Mouse (Mus musculus) intestine, embryonic 14.5 days (tissue): Measurements from ENCODE around the gene Gm13090. TPM values are rescaled to one million over a fixed set of nuclear protein-coding genes. Genes with fewer than 3 reads are reported as not detected.

ENCODE experiments used
- ATAC-seq: fragments of 200-750 bp; cut with Nextera tagmentation; replicated peaks from 2 replicates; pipeline ENCODE4 v1.8.0; 2017; ENCODE audit warnings: low read depth, moderate number of reproducible peaks, moderate TSS enrichment, moderate library complexity; ENCODE audit not compliant: low FRiP score, low TSS enrichment
- DNase-seq: peaks from one replicate; pipeline ENCODE4 v3.0.0-alpha.2; 2018; ENCODE audit warnings: low spot score
- H3K27ac ChIP-seq: fragments of 300-500 bp; sonication (generic); 2 replicates; pipeline ENCODE4 v1.5.1; 2014; ENCODE audit warnings: low read depth, mild to moderate bottlenecking, control low read depth
- H3K27me3 ChIP-seq: fragments of 300-500 bp; sonication (generic); replicated peaks from 2 replicates; pipeline ENCODE4 v1.6.1; 2014; ENCODE audit warnings: low read length, control low read depth; ENCODE audit not compliant: control insufficient read depth, insufficient read depth
- H3K36me3 ChIP-seq: fragments of 300-500 bp; sonication (generic); 2 replicates; pipeline ENCODE4 v1.6.1; 2014; ENCODE audit warnings: low read length, control low read depth; ENCODE audit not compliant: control insufficient read depth, insufficient read depth
- H3K4me1 ChIP-seq: fragments of 300-500 bp; sonication (generic); replicated peaks from 2 replicates; pipeline ENCODE4 v1.6.1; 2014; ENCODE audit warnings: low read length, control low read depth, mixed read lengths; ENCODE audit not compliant: control insufficient read depth, insufficient read depth
- H3K4me2 ChIP-seq: fragments of 300-500 bp; sonication (generic); 2 replicates; pipeline ENCODE4 v1.6.1; 2014; ENCODE audit warnings: low read length
- H3K4me3 ChIP-seq: fragments of 300-500 bp; sonication (generic); 2 replicates; pipeline ENCODE4 v1.5.1; 2014; ENCODE audit warnings: low read depth, low read length, control low read depth, mixed read lengths
- H3K9ac ChIP-seq: fragments of 300-500 bp; sonication (generic); 2 replicates; pipeline ENCODE4 v1.6.1; 2014; ENCODE audit warnings: mild to moderate bottlenecking, low read length
- H3K9me3 ChIP-seq: fragments of 300-500 bp; sonication (generic); 2 replicates; pipeline ENCODE4 v1.6.1; 2016; ENCODE audit warnings: low read length, control low read depth; ENCODE audit not compliant: control insufficient read depth
- WGBS: fragments of 180-500 bp; shearing (Covaris S2); extraction: QIAGEN DNeasy Blood & Tissue Kit; methylation state at CpG from one replicate; pipeline ENCODE4 v1.1.7; 2014; 5-methylcytosine and 5-hydroxymethylcytosine counted together
- polyA plus RNA-seq: library from polyadenylated mRNA; unstranded; fragments of >200 nt; fragmentation: Nextera tagmentation; extraction: Ambion mirVana; gene quantifications from 2 replicates; pipeline ENCODE4 v1.2.1, GENCODE M21; 2014

Gene Gm13090
- polyA plus RNA-seq, 1 experiment from 2014 or later = not detected

- WGBS = 94% methylated on average over 13 of the region's 13 CpGs
- Histone ChIP-seq H3K27me3 (no peaks in the 10 kb centered on the region), H3K27ac (no peak overlapping the region), H3K36me3 (peaks cover 23% of the 10 kb centered on the region), H3K4me1 (no peaks in the 10 kb centered on the region), H3K9me3 (no peaks in the 10 kb centered on the region), H3K4me2 (no peak overlapping the region), H3K9ac (no peak overlapping the region), H3K4me3 (no peak overlapping the region)
- no peak for DNase-seq
- ATAC-seq = no peak
Measured at GRCm38 (mm10) chr4:151081977-151082376, 7.4 kb upstream of the Gm13090 start.

GRCm38 (mm10) chr4:151083027-151083426 is 6.3 kb upstream of the Gm13090 start:
- Histone ChIP-seq H3K9me3 (no peaks in the 10 kb centered on the region), H3K27me3 (no peaks in the 10 kb centered on the region), H3K27ac (no peak overlapping the region), H3K4me1 (no peaks in the 10 kb centered on the region), H3K9ac (no peak overlapping the region), H3K4me3 (no peak overlapping the region), H3K36me3 (peaks cover 17% of the 10 kb centered on the region), H3K4me2 (no peak overlapping the region)
- 76% methylated on average over 5 of the region's 5 CpGs for whole genome bisulfite sequencing
- no peak for ATAC-seq
- DNase-seq = no peak

- DNase-seq (no peak), ATAC-seq (no peak)
- no peak overlapping the region for H3K27ac ChIP-seq
- 97% methylated on average over 1 of the region's 1 CpGs for WGBS
- no peaks in the 10 kb centered on the region for H3K4me1 ChIP-seq
- no peaks in the 10 kb centered on the region for H3K9me3 ChIP-seq
- H3K27me3 ChIP-seq = no peaks in the 10 kb centered on the region
- no peak overlapping the region for H3K9ac ChIP-seq
- no peak overlapping the region for H3K4me2 ChIP-seq
- no peak overlapping the region for H3K4me3 ChIP-seq
- no peaks in the 10 kb centered on the region for H3K36me3 ChIP-seq
Measured at GRCm38 (mm10) chr4:151087358-151087757, 2.0 kb upstream of the Gm13090 start.

- WGBS = 91% methylated on average over 14 of the region's 14 CpGs
- Histone ChIP-seq H3K27me3 (no peaks in the 10 kb centered on the region), H3K4me3 (no peak overlapping the region), H3K9me3 (no peaks in the 10 kb centered on the region), H3K36me3 (no peaks in the 10 kb centered on the region), H3K4me1 (no peaks in the 10 kb centered on the region), H3K9ac (no peak overlapping the region), H3K4me2 (no peak overlapping the region), H3K27ac (no peak overlapping the region)
- DNase-seq (no peak), ATAC-seq (no peak)
Measured at GRCm38 (mm10) chr4:151088819-151089218, 551 bp upstream of the Gm13090 start.

- H3K4me1 ChIP-seq = no peaks in the 10 kb centered on the region; the same call in 1 of the 2 replicates
- DNase-seq (peak; percentile 54), ATAC-seq (no peak)
- H3K27me3 ChIP-seq = no peaks in the 10 kb centered on the region
- no peak overlapping the region for H3K27ac ChIP-seq
- H3K9ac ChIP-seq = no peak overlapping the region
- H3K4me2 ChIP-seq = no peak overlapping the region
- H3K36me3 ChIP-seq = no peaks in the 10 kb centered on the region
- no peak overlapping the region for H3K4me3 ChIP-seq
- H3K9me3 ChIP-seq = no peaks in the 10 kb centered on the region
- WGBS = 47% methylated on average over 2 of the region's 2 CpGs
Measured at GRCm38 (mm10) chr4:151095207-151095606, 5.8 kb downstream of the Gm13090 start.

GRCm38 (mm10) chr4:151096334-151097103 is 7.1 kb downstream of the Gm13090 start:
- DNase-seq (no peak), ATAC-seq (no peak)
- Histone ChIP-seq H3K4me2 (no peak overlapping the region), H3K36me3 (no peaks in the 10 kb centered on the region), H3K4me1 (no peaks in the 10 kb centered on the region; the same call in 1 of the 2 replicates), H3K9ac (no peak overlapping the region), H3K27ac (no peak overlapping the region), H3K4me3 (no peak overlapping the region), H3K9me3 (peaks cover 4% of the 10 kb centered on the region), H3K27me3 (no peaks in the 10 kb centered on the region)
- WGBS = 81% methylated on average over 18 of the region's 18 CpGs

GRCm38 (mm10) chr4:151097104-151097438 is 7.7 kb downstream of the Gm13090 start:
- no peak overlapping the region for H3K4me3 ChIP-seq
- no peak overlapping the region for H3K27ac ChIP-seq
- WGBS = 84% methylated on average over 11 of the region's 11 CpGs
- H3K9ac ChIP-seq = no peak overlapping the region
- no peak overlapping the region for H3K4me2 ChIP-seq
- no peak for DNase-seq
- no peaks in the 10 kb centered on the region for H3K36me3 ChIP-seq
- no peak for ATAC-seq
- H3K9me3 ChIP-seq = peaks cover 8% of the 10 kb centered on the region
- H3K27me3 ChIP-seq = no peaks in the 10 kb centered on the region
- no peaks in the 10 kb centered on the region; the same call in 1 of the 2 replicates for H3K4me1 ChIP-seq

GRCm38 (mm10) chr4:151103646-151104045 is 14.3 kb downstream of the Gm13090 start:
- ATAC-seq (no peak), DNase-seq (no peak)
- H3K4me3 ChIP-seq = no peak overlapping the region
- H3K9ac ChIP-seq = no peak overlapping the region
- H3K4me2 ChIP-seq = no peak overlapping the region
- H3K27ac ChIP-seq = no peak overlapping the region
- peaks cover 5% of the 10 kb centered on the region; the same call in 1 of the 2 replicates for H3K4me1 ChIP-seq
- 82% methylated on average over 11 of the region's 11 CpGs for WGBS
- peaks cover 8% of the 10 kb centered on the region for H3K9me3 ChIP-seq
- no peaks in the 10 kb centered on the region for H3K36me3 ChIP-seq
- H3K27me3 ChIP-seq = peaks cover 18% of the 10 kb centered on the region

GRCm38 (mm10) chr4:151104147-151104546 is 14.8 kb downstream of the Gm13090 start:
- WGBS = 78% methylated on average over 10 of the region's 10 CpGs
- ATAC-seq = no peak

More at GRCm38 (mm10) chr4:151104147-151104546, 14.8 kb downstream of the Gm13090 start:
- no peak overlapping the region for H3K4me3 ChIP-seq
- H3K36me3 ChIP-seq = no peaks in the 10 kb centered on the region
- DNase-seq = no peak
- peaks cover 5% of the 10 kb centered on the region; the same call in 1 of the 2 replicates for H3K4me1 ChIP-seq
- H3K9me3 ChIP-seq = peaks cover 8% of the 10 kb centered on the region
- no peak overlapping the region for H3K9ac ChIP-seq
- no peak overlapping the region for H3K4me2 ChIP-seq
- no peak overlapping the region for H3K27ac ChIP-seq
- H3K27me3 ChIP-seq = peaks cover 18% of the 10 kb centered on the region
